Mouse (Mus musculus) left cerebral cortex, postnatal 25 days (tissue): ENCODE measurements around the gene Fam161a. TPM values are rescaled to one million over a fixed set of nuclear protein-coding genes. Genes with fewer than 3 reads are reported as not detected.
"Not testable (repeated sequence)": the region's sequence is repeated elsewhere in the genome, so short reads cannot be mapped to it uniquely, and the experiment has no call there.

Source experiments
- DNase-seq, 2 experiments: peaks; one replicate each; pipeline ENCODE4 v3.0.0; 2022; ENCODE audit warnings: low spot score in 2 of 2, mixed read lengths in 1 of 2
- intact Hi-C: fragments of 180-260 bp; cut with DNase I; formaldehyde crosslinking; loops from one replicate; pipeline ENCODE4 v1.15.1; 2025
- total RNA-seq, 2 experiments: library from RNA; stranded (reverse); gene quantifications; 2 replicates each; pipeline ENCODE4 v1.2.3; 2021

Gene Fam161a
- total RNA-seq, 2 experiments from 2014 or later: 2.5 to 4.9 TPM

DNA sequence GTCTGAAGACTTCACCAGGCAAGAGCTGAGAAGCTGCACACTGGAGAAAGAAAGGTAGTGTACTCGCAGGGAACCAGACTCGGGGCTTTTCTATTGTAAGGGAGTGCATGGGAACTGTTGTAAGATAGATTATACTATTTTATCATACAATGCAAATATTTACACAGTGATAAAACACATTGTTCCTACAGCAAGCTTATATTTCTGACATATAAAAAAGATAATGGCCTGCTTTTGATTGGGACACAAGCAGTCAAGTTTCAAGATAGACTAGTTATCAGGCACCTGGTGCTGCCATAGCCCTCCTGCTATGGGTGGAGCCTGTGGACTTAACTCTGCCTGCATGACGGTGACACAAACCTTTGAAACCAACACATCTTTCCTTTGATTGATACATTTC is 21.6 kb downstream of the Fam161a start:
- intact Hi-C loops: no loop called here
- DNase-seq: no peak

DNA sequence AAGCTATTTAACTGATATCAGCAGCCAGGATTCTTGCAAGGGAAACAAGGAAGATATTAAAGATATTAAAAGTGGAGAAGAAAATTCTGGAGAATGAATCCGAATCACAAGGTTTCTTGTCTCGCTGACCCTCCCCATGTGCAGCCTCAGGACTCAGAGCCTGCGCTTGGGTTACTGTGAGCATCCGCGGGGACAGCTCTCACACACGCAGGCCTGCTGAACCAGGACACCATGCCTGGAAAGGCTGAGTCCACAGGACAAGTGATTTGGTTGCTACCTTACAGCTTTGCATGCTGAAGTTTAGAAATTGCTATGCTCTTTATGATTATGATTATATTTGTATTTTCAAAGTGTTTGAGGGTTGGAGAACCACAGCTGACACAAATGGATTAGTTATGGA is 22.1 kb downstream of the Fam161a start:
- intact Hi-C loops: no loop called here
- DNase-seq: no peak

DNA sequence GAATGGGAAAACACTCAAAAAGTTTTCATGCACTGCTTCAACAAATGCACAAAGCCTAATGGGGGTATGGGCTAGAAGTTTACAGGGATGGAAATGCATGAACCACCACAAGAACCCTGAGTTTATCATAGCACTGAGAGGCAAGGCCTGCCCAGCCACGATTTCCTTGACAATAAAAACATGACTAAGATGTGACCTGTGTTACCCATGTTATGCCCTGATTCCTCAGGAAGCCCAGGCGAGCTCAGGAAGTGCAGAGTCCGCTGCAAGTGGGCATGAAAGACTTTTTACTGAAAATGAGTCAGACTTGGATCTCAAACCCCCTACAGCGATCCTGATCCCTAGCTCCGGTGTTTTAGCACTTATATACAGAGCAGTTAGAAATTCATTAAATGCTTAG is 39.9 kb downstream of the Fam161a start:
- intact Hi-C loops: no loop called here
- DNase-seq: no peak

DNA sequence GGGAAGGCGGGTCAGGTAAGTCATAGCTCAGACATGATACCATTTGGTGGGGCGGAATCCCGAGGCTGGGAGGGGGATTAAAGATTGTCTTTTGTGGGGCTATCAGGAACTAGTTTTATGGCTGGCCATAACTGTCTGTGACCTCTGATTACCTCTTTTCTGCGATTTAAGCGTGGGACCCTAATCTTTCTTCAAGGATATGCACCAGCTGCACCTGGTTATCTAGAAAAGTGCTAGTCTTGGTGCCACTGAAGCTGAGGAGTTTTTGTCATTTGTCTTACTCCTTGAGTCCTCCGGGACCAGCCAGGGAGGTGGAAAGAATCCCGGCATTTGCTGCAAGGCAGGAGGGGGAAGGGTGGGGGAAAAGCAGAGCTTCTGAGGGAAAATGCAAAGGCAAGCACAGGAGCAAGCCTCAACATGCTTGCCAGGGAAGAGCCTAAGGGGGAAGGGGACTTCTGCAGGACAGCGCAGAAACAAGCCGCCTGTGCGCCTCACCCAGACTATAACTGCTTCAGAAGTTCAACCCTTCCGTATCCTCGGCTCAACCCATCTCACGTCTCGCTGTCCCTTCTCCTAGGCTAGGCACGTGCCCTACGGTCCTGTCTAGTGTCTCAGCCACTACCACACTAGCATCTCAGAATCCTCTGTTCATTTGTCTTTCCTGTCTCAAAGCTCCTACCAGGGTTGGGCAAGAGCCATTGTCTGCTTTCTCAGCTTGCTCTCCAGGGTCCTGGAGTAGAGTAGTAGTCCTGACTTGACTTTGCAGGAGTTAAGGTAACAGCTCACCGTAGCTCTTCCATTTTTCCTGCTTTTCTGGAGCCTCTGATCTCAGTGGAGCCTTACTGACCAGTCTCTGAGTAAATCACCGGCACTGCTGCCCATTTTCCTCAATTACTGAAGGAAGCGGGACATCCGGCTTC is 40.6 kb downstream of the Fam161a start:
- intact Hi-C loops: no loop called here

DNA sequence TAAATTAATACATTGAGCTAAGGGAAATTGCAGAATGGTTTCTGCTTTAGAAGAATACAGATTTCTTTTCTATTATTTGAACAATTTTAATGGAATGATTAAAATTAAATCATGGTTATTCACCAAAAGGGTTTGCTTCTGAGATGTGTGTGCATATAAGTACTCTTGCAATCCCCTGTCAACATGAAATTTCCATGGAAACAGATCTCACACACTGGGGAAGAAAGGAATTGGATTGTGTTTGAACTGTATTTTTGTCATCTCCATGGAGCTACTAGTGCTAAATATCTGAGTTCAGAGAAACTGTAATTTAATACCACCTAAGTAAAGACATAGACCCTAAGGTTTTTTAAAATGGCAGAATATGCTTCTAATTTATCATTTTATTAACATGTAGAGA is 42.3 kb downstream of the Fam161a start:
- no peak for DNase-seq
- intact Hi-C loops: no loop called here

More for the DNA sequence above, 40.6 kb downstream of the Fam161a start:
- DNase-seq: no peak

DNA sequence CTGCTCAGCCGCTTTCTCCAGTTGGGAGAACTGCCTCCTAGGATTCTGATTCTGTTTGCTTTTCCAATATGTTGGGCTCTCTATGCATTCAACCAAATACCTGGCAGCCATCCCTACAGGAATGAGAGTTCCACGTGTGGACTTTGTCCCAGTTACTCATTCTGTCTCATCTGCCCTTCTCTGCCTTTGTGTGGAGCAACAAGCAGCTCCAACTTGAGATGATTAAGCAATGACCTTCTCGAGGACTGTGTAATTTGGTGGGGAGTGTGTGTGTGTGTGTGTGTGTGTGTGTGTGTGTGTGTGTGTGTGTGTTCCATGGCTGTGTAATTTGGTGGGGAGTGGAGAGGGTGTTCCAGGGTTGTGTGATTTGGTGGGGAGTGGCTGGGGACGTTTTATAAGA is 45.0 kb downstream of the Fam161a start:
- DNase-seq: peak in 1 of 2 experiments; percentile 4
- intact Hi-C loops: no loop called here

DNA sequence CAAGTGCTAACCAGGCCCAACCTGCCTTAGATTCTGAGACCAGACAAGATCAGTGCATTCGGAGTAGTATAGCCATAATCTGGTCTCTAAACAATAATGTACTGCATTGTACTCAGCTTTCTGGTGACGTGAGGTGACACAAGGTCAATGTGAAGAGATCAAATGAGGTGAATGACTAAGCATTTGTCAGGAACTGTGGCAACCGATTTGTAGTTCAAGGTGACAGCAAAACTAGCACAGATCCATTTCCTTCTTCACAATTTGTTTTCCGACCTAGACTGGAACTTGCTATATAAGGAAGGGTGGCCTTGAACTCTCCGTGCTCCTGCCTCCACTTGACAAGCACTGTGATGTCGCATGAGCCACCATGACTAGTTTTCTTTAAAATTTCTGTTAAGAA is 55.8 kb downstream of the Fam161a start:
- intact Hi-C loops: no loop called here
- no peak for DNase-seq

DNA sequence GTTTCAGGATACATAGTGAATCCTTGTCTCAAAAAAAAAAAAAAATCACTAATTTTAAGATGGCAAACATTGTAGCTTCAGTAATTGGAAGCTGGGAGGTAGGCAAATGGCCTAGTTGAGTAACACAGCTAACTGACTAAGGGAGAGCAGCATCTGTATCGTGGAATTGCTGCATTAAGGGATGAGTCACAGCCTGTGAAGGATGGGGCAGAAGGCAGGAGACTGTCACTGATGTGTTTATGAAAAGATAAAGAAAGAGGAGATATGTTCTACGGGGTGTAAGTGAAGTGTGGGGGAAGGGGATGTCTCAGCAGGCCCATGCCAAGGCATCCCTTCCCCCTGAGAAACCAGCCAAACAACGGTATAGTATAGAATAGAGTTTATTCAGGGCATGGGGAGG is 56.5 kb downstream of the Fam161a start:
- DNase-seq: peak in 1 of 2 experiments; percentile 64
- intact Hi-C loops: no loop called here

DNA sequence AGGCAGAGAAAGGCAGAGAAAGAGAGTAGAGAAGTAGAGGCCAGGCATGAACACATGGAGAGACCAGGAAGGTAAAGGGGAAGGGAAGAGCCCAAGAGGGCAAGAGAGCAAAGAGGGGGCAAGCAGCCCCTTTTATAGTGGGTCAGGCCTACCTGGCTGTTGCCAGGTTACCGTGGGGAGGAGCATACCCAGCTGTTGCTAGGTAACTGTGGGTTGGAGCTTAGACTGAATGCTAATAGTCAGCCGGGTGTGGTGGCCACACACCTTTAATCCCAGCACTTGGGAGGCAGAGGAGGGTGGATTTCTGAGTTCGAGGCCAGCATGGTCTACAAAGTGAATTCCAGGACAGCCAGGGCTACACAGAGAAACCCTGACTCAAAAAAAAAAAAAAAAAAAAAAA is 56.9 kb downstream of the Fam161a start:
- DNase-seq, intact Hi-C loops: not testable (repeated sequence)

DNA sequence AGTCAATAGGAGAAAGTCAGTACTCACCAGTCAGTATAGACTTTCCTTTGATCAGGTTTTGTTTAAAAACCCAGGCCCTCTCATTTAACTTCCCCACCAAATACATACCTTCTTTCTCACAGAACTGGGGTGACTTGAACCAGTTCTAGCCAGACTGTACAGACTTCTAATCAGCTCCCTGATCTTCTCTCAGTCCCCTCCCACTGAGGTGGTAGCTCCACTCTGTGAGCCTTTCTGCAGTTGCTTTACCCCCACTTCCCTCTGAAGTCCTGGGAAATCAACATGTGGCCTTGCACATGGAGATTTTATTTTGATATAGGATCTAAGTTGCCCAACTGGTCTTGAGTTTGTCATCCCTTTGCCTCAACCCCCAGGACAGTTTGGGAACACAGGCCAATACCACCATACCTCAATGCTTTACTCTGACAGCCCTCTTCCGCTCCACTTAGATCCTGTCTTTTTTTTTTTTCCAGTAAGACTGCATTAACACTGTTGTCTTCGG is 57.9 kb downstream of the Fam161a start:
- intact Hi-C loops: no loop called here
- no peak for DNase-seq

DNA sequence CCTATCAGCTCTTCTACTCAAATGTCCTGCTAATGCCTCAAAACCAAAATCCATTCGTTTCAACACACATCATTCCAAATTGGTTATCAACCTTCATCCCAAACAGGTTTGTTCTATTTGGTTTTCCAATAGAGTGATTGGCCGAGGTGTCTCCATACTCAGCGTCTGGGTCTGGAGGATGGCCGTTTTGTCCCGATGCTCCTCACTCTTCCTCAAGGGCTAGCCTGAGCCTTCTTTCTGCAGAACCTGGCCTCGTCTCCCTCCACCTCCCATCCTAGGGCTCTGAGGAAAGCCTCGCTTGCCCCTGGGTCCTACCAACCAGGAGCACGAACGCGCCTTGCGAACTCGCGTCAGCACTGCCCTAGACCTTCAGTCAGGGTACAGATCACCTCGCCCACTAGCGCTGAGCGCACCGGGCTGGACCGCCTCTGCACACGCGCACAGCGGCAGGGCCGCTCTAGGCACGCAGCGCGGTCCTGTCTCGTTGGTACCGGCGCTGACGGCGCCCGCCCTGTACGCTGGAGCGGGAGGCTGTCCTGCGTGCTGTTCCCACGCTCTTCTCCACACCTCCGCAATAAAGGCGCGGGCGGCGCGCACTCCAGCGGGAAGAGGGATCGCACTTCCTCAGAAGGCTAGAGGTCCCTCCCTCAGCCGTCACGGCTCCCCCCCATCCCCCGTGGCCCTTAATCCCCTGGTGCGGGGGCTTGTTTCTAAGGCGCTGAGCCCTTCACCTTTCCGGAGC is 60.2 kb downstream of the Fam161a start:
- intact Hi-C loops: loop anchor here (1.0 to 2.0 kb wide), 3 partner anchors 59 to 239 kb away; partner anchors contain the start of gene Usp34
- DNase-seq: peak; percentile 91 to 95

DNA sequence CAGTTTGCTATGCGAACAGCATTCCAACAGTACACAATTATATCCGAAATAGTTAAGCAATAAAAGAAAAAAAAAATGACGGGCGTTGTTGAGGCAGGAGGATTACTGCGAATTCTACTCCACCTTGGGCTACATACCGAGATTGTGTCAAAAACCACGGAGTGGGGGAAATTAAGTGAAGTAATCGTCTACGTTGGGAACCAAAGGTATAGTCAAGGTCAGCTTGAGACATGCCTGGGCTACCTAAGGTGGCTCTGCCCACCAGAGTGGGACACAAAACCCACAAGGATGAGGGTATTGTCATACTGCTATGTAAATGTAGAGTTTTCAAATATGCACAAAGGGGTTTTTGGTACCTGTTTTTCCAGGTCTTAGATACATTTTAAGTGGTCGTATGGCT is 60.9 kb downstream of the Fam161a start:
- peak; percentile 11 to 19 for DNase-seq
- intact Hi-C loops: loop anchor here (2.0 kb wide), 1 partner anchor 239 kb away; the partner anchor contains the start of gene Usp34

DNA sequence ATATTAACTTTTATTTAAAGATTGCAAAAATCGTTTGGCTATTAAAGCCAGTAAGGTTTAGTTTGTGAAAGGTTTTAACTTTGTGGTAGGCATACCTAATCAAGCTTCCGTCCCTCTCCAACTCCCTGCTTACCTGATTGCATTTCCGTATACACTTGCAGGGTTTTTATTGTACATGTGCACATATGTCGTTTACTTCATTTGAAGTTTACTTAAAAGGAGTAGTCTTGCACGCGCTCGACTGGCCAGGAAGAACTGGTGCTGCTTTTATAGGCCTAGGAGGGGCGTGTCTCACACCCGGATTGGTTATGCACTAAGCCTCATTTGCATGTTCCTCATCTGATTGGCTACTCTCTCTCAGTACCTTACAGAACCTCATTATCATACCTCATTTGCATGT is 61.7 kb downstream of the Fam161a start:
- intact Hi-C loops: loop anchor here (2.0 kb wide), 1 partner anchor 238 kb away; the partner anchor contains the start of gene Usp34
- not testable (repeated sequence) for DNase-seq

DNA sequence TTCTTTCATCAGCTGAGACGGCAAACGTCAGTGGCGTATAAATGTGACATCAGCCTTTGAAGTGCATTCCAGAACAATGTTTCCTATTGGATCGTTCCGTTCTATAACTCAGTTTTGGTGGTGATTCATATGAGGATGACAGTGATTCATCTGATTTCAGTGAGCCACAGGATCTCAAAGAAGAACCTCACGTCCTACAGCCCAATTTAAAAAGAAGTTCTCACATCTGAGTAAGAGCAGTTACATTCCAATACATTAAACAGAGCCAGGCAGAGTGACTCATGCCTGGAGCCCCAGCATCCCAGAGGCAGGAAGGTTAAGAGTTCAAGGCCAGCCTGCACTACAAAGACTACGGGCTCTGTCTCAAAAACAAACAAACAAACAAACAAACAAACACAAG is 67.5 kb downstream of the Fam161a start:
- intact Hi-C loops: loop anchor here (5.0 kb wide), 1 partner anchor 83 kb away; the partner anchor contains the start of gene Cct4
- DNase-seq: peak; percentile 27 to 90

DNA sequence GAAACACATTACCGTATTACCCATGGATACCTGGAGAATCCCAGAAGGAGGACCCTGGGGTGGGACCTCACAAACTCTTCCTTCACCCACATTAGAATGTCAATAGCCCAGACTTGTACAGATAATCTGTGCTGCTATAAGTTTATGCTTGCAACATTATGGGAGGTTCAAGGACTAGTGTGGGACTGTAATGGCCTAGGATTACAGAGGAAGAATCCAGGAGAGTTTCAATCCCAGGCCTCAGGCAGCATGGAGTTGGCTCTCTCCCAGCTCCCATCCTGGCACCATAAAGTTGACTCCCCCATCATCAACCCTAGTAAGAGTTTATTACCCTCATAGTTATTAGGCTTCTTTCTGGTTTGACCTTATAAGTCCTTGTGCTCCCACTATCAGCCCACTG is 71.2 kb downstream of the Fam161a start:
- no peak for DNase-seq
- intact Hi-C loops: no loop called here

Other genes starting within 250 kb of the Fam161a start
- gene B3gnt2, start 146.6 kb upstream of the Fam161a start, total RNA-seq: 10 to 100 TPM; 14.0 to 15.2 TPM
- gene Zrsr1, start 35.5 kb upstream of the Fam161a start, total RNA-seq: 10 to 100 TPM; 59.0 to 60.9 TPM
- gene Gm28048, start 25.4 kb upstream of the Fam161a start, total RNA-seq: 10 to 100 TPM; 11.3 to 16.0 TPM
- gene Commd1, start 25.1 kb upstream of the Fam161a start, total RNA-seq: 10 to 100 TPM; 40.3 to 47.2 TPM
- 100 to 1,000 TPM; 101 to 109 TPM for gene Cct4, start 17.0 kb upstream of the Fam161a start, total RNA-seq
- gene Xpo1, start 248.5 kb downstream of the Fam161a start, total RNA-seq: 10 to 100 TPM; 67.7 to 69.2 TPM